Mouse (Mus musculus): ENCODE measurements around the gene Olfr394.
"Not testable (repeated sequence)": the region's sequence is repeated elsewhere in the genome, so short reads cannot be mapped to it uniquely, and the experiment has no call there.

The Olfr394 gene

DNA sequence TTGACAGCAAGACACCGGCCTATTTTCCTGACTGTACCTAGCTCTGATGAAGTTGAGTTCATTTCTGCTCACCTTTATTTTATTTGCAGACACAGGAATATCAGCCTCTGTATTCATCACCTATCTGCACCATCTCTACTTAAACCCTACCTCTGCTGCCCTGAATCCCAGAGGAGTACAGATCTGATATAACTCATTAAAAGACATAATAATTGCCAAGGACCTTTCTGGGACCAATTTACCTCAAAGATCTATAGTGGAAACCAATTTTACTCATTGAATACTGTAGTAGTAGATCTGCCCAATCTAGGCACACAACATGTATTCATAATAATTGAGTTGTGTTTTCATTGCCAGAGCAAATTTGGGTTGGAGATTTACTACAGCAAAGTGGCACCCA is at the start of gene Olfr394:
Gene Olfr394 (minus strand): TSS at position 101 of the 400 bp plus-strand sequence.
- no peak for TF ChIP-seq GATA4 (IDR thresholded peaks at IDR 0.05; ENCODE audit: insufficient replicate concordance, low read length)

DNA sequence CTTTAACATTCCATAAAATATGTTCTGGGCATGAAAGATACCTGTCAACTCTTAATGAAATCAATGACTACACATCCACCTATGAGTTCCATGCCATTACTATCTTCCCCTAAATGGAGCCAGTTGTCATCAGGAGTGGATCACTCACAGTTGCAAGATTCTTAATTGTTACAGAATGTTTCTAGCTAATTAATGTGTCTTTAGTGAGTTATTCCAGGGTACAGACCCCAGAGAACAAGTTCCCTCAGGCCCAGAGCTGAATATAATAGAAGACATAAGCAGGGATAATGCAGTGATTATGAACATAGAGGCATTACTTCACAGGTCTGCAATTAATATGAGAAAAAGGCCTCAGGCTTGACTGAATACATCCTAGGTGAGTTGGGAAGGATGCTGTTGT is 45.8 kb upstream of the Olfr394 start, which contains the start of gene Olfr23:
Gene Olfr23 (plus strand): TSS at position 301 of the 400 bp plus-strand sequence.
- no peak for TF ChIP-seq GATA4 (IDR thresholded peaks at IDR 0.05; ENCODE audit: insufficient replicate concordance, low read length)

DNA sequence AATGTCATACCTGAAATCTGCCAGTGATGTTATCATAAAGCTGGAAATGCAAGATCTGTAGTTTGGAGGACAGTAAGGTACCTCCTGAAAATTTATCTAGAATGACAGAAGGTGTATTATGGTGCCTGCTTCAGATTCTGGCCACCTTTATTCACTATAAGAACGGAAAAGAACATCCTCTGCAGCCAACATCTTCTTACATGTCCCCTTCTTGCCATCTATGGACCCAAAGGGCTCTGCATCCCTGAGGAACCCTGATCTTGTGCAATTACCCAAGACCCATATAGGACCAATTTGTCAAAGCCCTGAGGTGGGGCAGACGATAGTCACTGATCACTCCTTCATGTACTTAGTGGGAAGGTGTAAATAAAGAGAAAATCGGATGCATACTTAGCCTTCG is 18.6 kb upstream of the Olfr394 start, which contains the start of gene Olfr395:
Gene Olfr395 (minus strand): TSS at position 101 of the 400 bp plus-strand sequence.
- TF ChIP-seq GATA4 (IDR thresholded peaks at IDR 0.05; ENCODE audit: insufficient replicate concordance, low read length): not testable (repeated sequence)

DNA sequence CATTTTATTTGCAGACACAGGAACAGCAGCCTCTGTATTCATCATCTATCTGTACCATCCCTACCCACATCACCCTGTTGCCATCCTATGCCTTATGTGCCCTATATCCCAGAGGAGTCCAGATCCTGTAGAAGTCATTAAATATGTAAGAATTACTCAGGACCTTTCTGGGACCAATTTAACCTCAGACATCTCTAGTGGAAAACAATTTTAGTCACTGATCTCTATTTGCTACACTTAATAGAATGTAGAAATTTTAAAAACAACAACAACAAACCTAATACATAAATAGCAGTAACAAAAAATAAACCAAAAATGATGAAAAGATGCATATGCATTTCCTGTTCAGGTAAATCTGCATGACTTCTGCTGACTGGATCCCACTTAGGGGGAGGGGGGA is 39.2 kb downstream of the Olfr394 start, which contains the start of gene Olfr393:
Gene Olfr393 (minus strand): TSS at position 101 of the 400 bp plus-strand sequence.
- TF ChIP-seq GATA4 (IDR thresholded peaks at IDR 0.05; ENCODE audit: insufficient replicate concordance, low read length): no peak

Measured in liver, adult (tissue).